Mouse (Mus musculus) heart, postnatal 4 days (tissue): Measurements from ENCODE around the gene Psap. TPM values are rescaled to one million over a fixed set of nuclear protein-coding genes. Genes with fewer than 3 reads are reported as not detected.

ENCODE experiments used
- DNase-seq: peaks from one replicate; pipeline ENCODE4 v3.0.0; 2021
- total RNA-seq, 2 experiments: library from RNA; stranded (reverse); gene quantifications; 2 replicates each; pipeline ENCODE4 v1.2.3; 2021

Gene Psap
- total RNA-seq, 2 experiments from 2014 or later = 554 to 566 TPM

- no peak for DNase-seq
Observed at GRCm38 (mm10) chr10:60350077-60350804, 72.8 kb downstream of the Psap start.

GRCm38 (mm10) chr10:60350805-60351167 lies 73.4 kb downstream of the Psap start:
- DNase-seq = peak; percentile 98

- peak; percentile 43 for DNase-seq
Observed at GRCm38 (mm10) chr10:60351248-60351647, 73.8 kb downstream of the Psap start.

GRCm38 (mm10) chr10:60351761-60352455 lies 74.5 kb downstream of the Psap start:
- peak; percentile 68 for DNase-seq

Other genes with a start within 250 kb of the Psap start
- gene Spock2, start 171.4 kb upstream of the Psap start, total RNA-seq = 1 to 10 TPM; 6.5 to 8.5 TPM
- gene Chst3, start 58.4 kb upstream of the Psap start, total RNA-seq = 1 to 10 TPM; 1.6 to 2.4 TPM
- 10 to 100 TPM; 11.1 to 15.0 TPM for gene Vsir, start 69.2 kb downstream of the Psap start, total RNA-seq
- gene Gm17455, start 122.1 kb downstream of the Psap start, total RNA-seq = not detected